Mouse (Mus musculus) heart, embryonic 10.5 days (tissue): Measurements from ENCODE around the gene Tmem107. TPM values are rescaled to one million over a fixed set of nuclear protein-coding genes. Genes with fewer than 3 reads are reported as not detected.

Source experiments
- DNase-seq: peaks from one replicate; pipeline ENCODE4 v3.0.0-alpha.2; 2017; ENCODE audit warnings: low spot score
- H3K27ac ChIP-seq: fragments of 300-500 bp; sonication (generic); 2 replicates; pipeline ENCODE4 v1.5.1; 2016; ENCODE audit warnings: mild to moderate bottlenecking
- H3K27me3 ChIP-seq: fragments of 300-500 bp; sonication (generic); 2 replicates; pipeline ENCODE4 v1.6.1; 2016; ENCODE audit warnings: mild to moderate bottlenecking; ENCODE audit not compliant: poor library complexity, insufficient read depth, severe bottlenecking
- H3K36me3 ChIP-seq: fragments of 300-500 bp; sonication (generic); 2 replicates; pipeline ENCODE4 v1.6.1; 2016; ENCODE audit warnings: mild to moderate bottlenecking, moderate library complexity
- H3K4me1 ChIP-seq: fragments of 300-500 bp; sonication (generic); 2 replicates; pipeline ENCODE4 v1.6.1; 2016; ENCODE audit warnings: mild to moderate bottlenecking
- H3K4me3 ChIP-seq: fragments of 300-500 bp; sonication (generic); 2 replicates; pipeline ENCODE4 v1.5.1; 2016; ENCODE audit warnings: mild to moderate bottlenecking, moderate library complexity
- H3K9me3 ChIP-seq: fragments of 300-500 bp; sonication (generic); 2 replicates; pipeline ENCODE4 v1.6.1; 2016; ENCODE audit warnings: mild to moderate bottlenecking, moderate library complexity
- WGBS: fragments of 180-500 bp; shearing (Covaris S2); methylation state at CpG from one replicate; pipeline ENCODE4 v1.1.7; 2016; 5-methylcytosine and 5-hydroxymethylcytosine counted together
- polyA plus RNA-seq: library from polyadenylated mRNA; unstranded; fragments of >200 nt; fragmentation: Nextera tagmentation; extraction: Ambion mirVana; gene quantifications from 2 replicates; pipeline ENCODE4 v1.2.1, GENCODE M21; 2016

Gene Tmem107
- polyA plus RNA-seq, 1 experiment from 2014 or later, result 30.4 TPM

- Histone ChIP-seq H3K4me1 (peaks cover 62% of the 10 kb centered on the region), H3K4me3 (peak within 1 kb of the TSS; percentile 73), H3K36me3 (peaks cover 30% of the 10 kb centered on the region), H3K27ac (peak within 1 kb of the TSS; percentile 90), H3K27me3 (no peaks in the 10 kb centered on the region), H3K9me3 (no peaks in the 10 kb centered on the region)
- WGBS, result under 1% methylated on average over 37 of the region's 37 CpGs
- DNase-seq, result peak; percentile 100
Measured at GRCm38 (mm10) chr11:69094697-69095429, 24.3 kb downstream of the Tmem107 start, which contains the start of gene Per1. TSS of gene Per1 (plus strand) at chr11:69095217.

GRCm38 (mm10) chr11:69095511-69096231 lies 25.1 kb downstream of the Tmem107 start:
- Histone ChIP-seq H3K4me1 (peaks cover 62% of the 10 kb centered on the region), H3K4me3 (peak overlapping the region; percentile 73), H3K9me3 (no peaks in the 10 kb centered on the region), H3K27ac (peak overlapping the region; percentile 90), H3K27me3 (no peaks in the 10 kb centered on the region), H3K36me3 (peaks cover 25% of the 10 kb centered on the region)
- WGBS, result 2% methylated on average over 27 of the region's 27 CpGs
- no peak for DNase-seq

- no peak for DNase-seq
- H3K4me1 ChIP-seq, result peaks cover 63% of the 10 kb centered on the region
Measured at GRCm38 (mm10) chr11:69096360-69096986, 25.9 kb downstream of the Tmem107 start.

GRCm38 (mm10) chr11:69096987-69097900 lies 26.6 kb downstream of the Tmem107 start:
- H3K27ac ChIP-seq, result peak overlapping the region; percentile 90
- H3K27me3 ChIP-seq, result no peaks in the 10 kb centered on the region

More at GRCm38 (mm10) chr11:69096360-69096986, 25.9 kb downstream of the Tmem107 start:
- no peaks in the 10 kb centered on the region for H3K9me3 ChIP-seq
- peaks cover 25% of the 10 kb centered on the region for H3K36me3 ChIP-seq
- H3K27ac ChIP-seq, result peak overlapping the region; percentile 90
- WGBS, result 12% methylated on average over 7 of the region's 9 CpGs
- H3K4me3 ChIP-seq, result peak overlapping the region; percentile 73
- H3K27me3 ChIP-seq, result no peaks in the 10 kb centered on the region

GRCm38 (mm10) chr11:69098039-69098761 lies 27.6 kb downstream of the Tmem107 start:
- Histone ChIP-seq H3K36me3 (peaks cover 28% of the 10 kb centered on the region), H3K27me3 (no peaks in the 10 kb centered on the region), H3K27ac (peak overlapping the region; percentile 90), H3K4me3 (peak overlapping the region; percentile 73), H3K4me1 (peaks cover 56% of the 10 kb centered on the region), H3K9me3 (no peaks in the 10 kb centered on the region)
- no peak for DNase-seq
- 27% methylated on average over 8 of the region's 8 CpGs for WGBS

More at GRCm38 (mm10) chr11:69096987-69097900, 26.6 kb downstream of the Tmem107 start:
- Histone ChIP-seq H3K9me3 (no peaks in the 10 kb centered on the region), H3K36me3 (peaks cover 26% of the 10 kb centered on the region), H3K4me1 (peaks cover 56% of the 10 kb centered on the region), H3K4me3 (peak overlapping the region; percentile 73)
- 2% methylated on average over 29 of the region's 29 CpGs for WGBS
- peak; percentile 98 for DNase-seq

- Histone ChIP-seq H3K36me3 (peaks cover 34% of the 10 kb centered on the region), H3K4me3 (peak overlapping the region; percentile 73), H3K9me3 (no peaks in the 10 kb centered on the region), H3K4me1 (peaks cover 56% of the 10 kb centered on the region), H3K27ac (peak overlapping the region; percentile 90), H3K27me3 (no peaks in the 10 kb centered on the region)
- DNase-seq, result peak; percentile 98
- WGBS, result under 1% methylated on average over 19 of the region's 19 CpGs
Measured at GRCm38 (mm10) chr11:69098762-69099091, 28.1 kb downstream of the Tmem107 start.

GRCm38 (mm10) chr11:69099177-69099914 lies 28.7 kb downstream of the Tmem107 start:
- no peaks in the 10 kb centered on the region for H3K27me3 ChIP-seq
- H3K27ac ChIP-seq, result peak overlapping the region; percentile 90
- WGBS, result 2% methylated on average over 22 of the region's 22 CpGs
- H3K9me3 ChIP-seq, result no peaks in the 10 kb centered on the region
- no peak for DNase-seq
- H3K4me1 ChIP-seq, result peaks cover 56% of the 10 kb centered on the region
- peak overlapping the region; percentile 73 for H3K4me3 ChIP-seq
- peaks cover 40% of the 10 kb centered on the region for H3K36me3 ChIP-seq

GRCm38 (mm10) chr11:69099915-69100345 lies 29.3 kb downstream of the Tmem107 start:
- under 1% methylated on average over 23 of the region's 23 CpGs for WGBS
- no peaks in the 10 kb centered on the region for H3K9me3 ChIP-seq
- H3K36me3 ChIP-seq, result peaks cover 46% of the 10 kb centered on the region
- H3K4me3 ChIP-seq, result peak overlapping the region; percentile 73
- peak; percentile 96 for DNase-seq
- H3K27me3 ChIP-seq, result no peaks in the 10 kb centered on the region
- peak overlapping the region; percentile 90 for H3K27ac ChIP-seq
- peaks cover 56% of the 10 kb centered on the region for H3K4me1 ChIP-seq

- 89% methylated on average over 20 of the region's 20 CpGs for WGBS
- H3K9me3 ChIP-seq, result no peaks in the 10 kb centered on the region
- H3K27ac ChIP-seq, result peak overlapping the region; percentile 90
- peak overlapping the region; percentile 73 for H3K4me3 ChIP-seq
- no peaks in the 10 kb centered on the region for H3K27me3 ChIP-seq
- DNase-seq, result no peak
- H3K4me1 ChIP-seq, result peaks cover 54% of the 10 kb centered on the region
- peaks cover 54% of the 10 kb centered on the region for H3K36me3 ChIP-seq
Measured at GRCm38 (mm10) chr11:69100639-69101360, 30.2 kb downstream of the Tmem107 start.

- DNase-seq, result no peak
- 84% methylated on average over 21 of the region's 21 CpGs for whole genome bisulfite sequencing
- H3K9me3 ChIP-seq, result no peaks in the 10 kb centered on the region
- peaks cover 64% of the 10 kb centered on the region for H3K36me3 ChIP-seq
- H3K27ac ChIP-seq, result no peak overlapping the region
- no peak overlapping the region for H3K4me3 ChIP-seq
- H3K27me3 ChIP-seq, result no peaks in the 10 kb centered on the region
- H3K4me1 ChIP-seq, result peaks cover 44% of the 10 kb centered on the region
Measured at GRCm38 (mm10) chr11:69101604-69102402, 31.2 kb downstream of the Tmem107 start.
